8 mouse cellular contexts compared by ENCODE assay signal in genomic region chr4:155895216-155895615, GRCm38 (mm10). TPM values are rescaled to one million over a fixed set of nuclear protein-coding genes. Genes with fewer than 3 reads are reported as not detected.
A peak's percentile ranks its signal among the peaks of the same experiment; 100 is the strongest.
DNase-seq lines count a peak whose midpoint lies in the region; ATAC-seq and TF ChIP-seq lines count a peak whose summit lies in the region.

No protein-coding gene starts in this region.

- H3K9me3 ChIP-seq in forebrain, embryonic 14.5 days (replicated peaks; ENCODE audit: control insufficient read depth, low read length): no peaks in the 10 kb centered on the region
- H3K9me3 ChIP-seq in lung, embryonic 15.5 days: no peaks in the 10 kb centered on the region

- peak overlapping the region; percentile 97 for H3K4me2 ChIP-seq in forebrain, embryonic 14.5 days (ENCODE audit: low read length)
- peak overlapping the region; percentile 88 for H3K4me2 ChIP-seq in lung, embryonic 15.5 days

- peaks cover 37% of the 10 kb centered on the region for H3K4me1 ChIP-seq in forebrain, embryonic 14.5 days (ENCODE audit: control insufficient read depth, insufficient read depth, low read length)
- H3K4me1 ChIP-seq in lung, embryonic 15.5 days: peaks cover 39% of the 10 kb centered on the region

- 35% methylated on average over 6 of the region's 6 CpGs for WGBS in forebrain, embryonic 14.5 days
- 34% methylated on average over 6 of the region's 6 CpGs for WGBS in lung, embryonic 15.5 days

- DNase-seq in 3T3-L1 (ENCODE audit: low read depth, low spot score): peak; percentile 54
- peak; percentile 58 for DNase-seq in adrenal gland, postnatal 10 days
- DNase-seq in forebrain, embryonic 14.5 days (ENCODE audit: low spot score): peak; percentile 77
- DNase-seq in heart, postnatal 25 days (ENCODE audit: low spot score): peak; percentile 44
- DNase-seq in layer of hippocampus, adult 2 months (ENCODE audit: low spot score in 2 of 2): peak; percentile 79 to 80
- DNase-seq in right cerebral cortex, postnatal 14 days: peak; percentile 82

- no peak for ATAC-seq in forebrain, embryonic 14.5 days
- ATAC-seq in lung, embryonic 15.5 days (ENCODE audit: borderline replicate concordance, extremely low read depth, low FRiP score, low TSS enrichment): no peak
- ATAC-seq in megakaryocyte progenitor cell, adult 5-6 weeks (replicated peaks; ENCODE audit: poor library complexity): no peak

- no peak for TF ChIP-seq CTCF in layer of hippocampus, adult 2 months (conservative IDR thresholded peaks at IDR 0.05)

- intact Hi-C loops in heart, postnatal 25 days (cut with DNase I): no loop called here

- peaks cover 41% of the 10 kb centered on the region for H3K36me3 ChIP-seq in forebrain, embryonic 14.5 days (ENCODE audit: control insufficient read depth, insufficient read depth, low read length)
- H3K36me3 ChIP-seq in lung, embryonic 15.5 days: peaks cover 27% of the 10 kb centered on the region

- H3K4me3 ChIP-seq in forebrain, embryonic 14.5 days (ENCODE audit: low read depth, low read length): peak overlapping the region; percentile 16; the same call in 1 of the 2 replicates
- H3K4me3 ChIP-seq in layer of hippocampus, adult 2 months: peak overlapping the region; percentile 84
- 0 out of 2 replicates have a peak overlapping the region, but pooled peaks have one; percentile 2 for H3K4me3 ChIP-seq in lung, embryonic 15.5 days

- H3K27ac ChIP-seq in forebrain, embryonic 14.5 days (ENCODE audit: low read depth, low read length): 0 out of 2 replicates have a peak overlapping the region, but pooled peaks have one; percentile 55
- peak overlapping the region; percentile 88 for H3K27ac ChIP-seq in layer of hippocampus, adult 2 months
- peak overlapping the region; percentile 21; the same call in 1 of the 2 replicates for H3K27ac ChIP-seq in lung, embryonic 15.5 days

- H3K9ac ChIP-seq in forebrain, embryonic 14.5 days (ENCODE audit: low read length): peak overlapping the region; percentile 95
- H3K9ac ChIP-seq in lung, embryonic 15.5 days: no peak overlapping the region

- no peaks in the 10 kb centered on the region for H3K27me3 ChIP-seq in forebrain, embryonic 14.5 days (replicated peaks; ENCODE audit: control insufficient read depth, insufficient read depth, low read length)
- no peaks in the 10 kb centered on the region for H3K27me3 ChIP-seq in lung, embryonic 15.5 days

RNA-seq across cellular contexts. Expression of gene Acap3, which starts 3.6 kb away (rescaled TPM):
- total RNA-seq in adrenal gland, postnatal 10 days (2021): 10 to 100 TPM; 16.9 to 29.4 TPM
- 60.5 and 77.0 TPM in 2 replicates for polyA plus RNA-seq in forebrain, embryonic 14.5 days (2014; fragmentation: Nextera tagmentation; extraction: Ambion mirVana)
- 10 to 100 TPM; 11.7 to 18.0 TPM for total RNA-seq in heart, postnatal 25 days (2021)
- 100 to 1,000 TPM; 121 to 129 TPM for total RNA-seq in layer of hippocampus, adult 2 months (2021)
- 15.1 and 17.7 TPM in 2 replicates for polyA plus RNA-seq in lung, embryonic 15.5 days (2015; fragmentation: Nextera tagmentation; extraction: Ambion mirVana)
- 7.9 and 8.3 TPM in 2 replicates for total RNA-seq in megakaryocyte progenitor cell, adult 5-6 weeks (2015)
- total RNA-seq in megakaryocyte progenitor cell, adult 5-6 weeks (2017): 6.2 and 6.7 TPM in 2 replicates

RNA-seq across cellular contexts. Expression of gene Pusl1, which starts 3.6 kb away (rescaled TPM):
- total RNA-seq in adrenal gland, postnatal 10 days (2021): 10 to 100 TPM; 27.9 to 39.0 TPM
- 46.5 and 52.8 TPM in 2 replicates for polyA plus RNA-seq in forebrain, embryonic 14.5 days (2014; fragmentation: Nextera tagmentation; extraction: Ambion mirVana)
- total RNA-seq in heart, postnatal 25 days (2021): 10 to 100 TPM; 12.8 to 13.8 TPM
- total RNA-seq in layer of hippocampus, adult 2 months (2021): 10 to 100 TPM; 62.3 to 68.1 TPM
- 42.9 and 44.9 TPM in 2 replicates for polyA plus RNA-seq in lung, embryonic 15.5 days (2015; fragmentation: Nextera tagmentation; extraction: Ambion mirVana)
- 18.7 and 22.5 TPM in 2 replicates for total RNA-seq in megakaryocyte progenitor cell, adult 5-6 weeks (2015)
- 19.3 and 33.7 TPM in 2 replicates for total RNA-seq in megakaryocyte progenitor cell, adult 5-6 weeks (2017)

RNA-seq across cellular contexts. Expression of gene Ints11, which starts 25.9 kb away (rescaled TPM):
- 10 to 100 TPM; 29.0 to 29.3 TPM for total RNA-seq in adrenal gland, postnatal 10 days (2021)
- 94.6 and 102 TPM in 2 replicates for polyA plus RNA-seq in forebrain, embryonic 14.5 days (2014; fragmentation: Nextera tagmentation; extraction: Ambion mirVana)
- 10 to 100 TPM; 15.9 to 17.5 TPM for total RNA-seq in heart, postnatal 25 days (2021)
- 10 to 100 TPM; 33.7 to 35.8 TPM for total RNA-seq in layer of hippocampus, adult 2 months (2021)
- polyA plus RNA-seq in lung, embryonic 15.5 days (2015; fragmentation: Nextera tagmentation; extraction: Ambion mirVana): 77.7 and 80.5 TPM in 2 replicates
- 26.8 and 47.5 TPM in 2 replicates for total RNA-seq in megakaryocyte progenitor cell, adult 5-6 weeks (2015)
- 28.5 and 35.9 TPM in 2 replicates for total RNA-seq in megakaryocyte progenitor cell, adult 5-6 weeks (2017)

RNA-seq across cellular contexts. Expression of gene Cptp, which starts 26.0 kb away (rescaled TPM):
- total RNA-seq in adrenal gland, postnatal 10 days (2021): 10 to 100 TPM; 17.6 to 18.4 TPM
- polyA plus RNA-seq in forebrain, embryonic 14.5 days (2014; fragmentation: Nextera tagmentation; extraction: Ambion mirVana): 28.3 and 29.5 TPM in 2 replicates
- total RNA-seq in heart, postnatal 25 days (2021): 10 to 100 TPM in 1 of 2 experiments, 1 to 10 TPM in 1; 8.1 to 10.5 TPM
- 10 to 100 TPM; 29.2 to 31.7 TPM for total RNA-seq in layer of hippocampus, adult 2 months (2021)
- 14.5 and 15.2 TPM in 2 replicates for polyA plus RNA-seq in lung, embryonic 15.5 days (2015; fragmentation: Nextera tagmentation; extraction: Ambion mirVana)
- total RNA-seq in megakaryocyte progenitor cell, adult 5-6 weeks (2015): 7.6 and 7.8 TPM in 2 replicates
- total RNA-seq in megakaryocyte progenitor cell, adult 5-6 weeks (2017): 8.8 and 9.2 TPM in 2 replicates

RNA-seq across cellular contexts. Expression of gene Tas1r3, which starts 32.1 kb away (rescaled TPM):
- under 1 TPM; 0.36 to 0.45 TPM for total RNA-seq in adrenal gland, postnatal 10 days (2021)
- polyA plus RNA-seq in forebrain, embryonic 14.5 days (2014; fragmentation: Nextera tagmentation; extraction: Ambion mirVana): 0.46 and 0.61 TPM in 2 replicates
- under 1 TPM; 0.14 to 0.26 TPM for total RNA-seq in heart, postnatal 25 days (2021)
- under 1 TPM; 0.33 to 0.44 TPM for total RNA-seq in layer of hippocampus, adult 2 months (2021)
- polyA plus RNA-seq in lung, embryonic 15.5 days (2015; fragmentation: Nextera tagmentation; extraction: Ambion mirVana): 0.34 and 0.36 TPM in 2 replicates
- total RNA-seq in megakaryocyte progenitor cell, adult 5-6 weeks (2015): 0.07 and 0.10 TPM in 2 replicates
- total RNA-seq in megakaryocyte progenitor cell, adult 5-6 weeks (2017): 0.17 TPM in 2 replicates

Comparison
In these comparisons a context has a peak if more than half of its experiments do, and no peak if none do; other contexts are left out.
1. H3K27ac ChIP-seq: peak in every context shown above with its lines; median percentile 88 in layer of hippocampus, adult 2 months; 55 in forebrain, embryonic 14.5 days; 21 in lung, embryonic 15.5 days.
2. H3K4me3 ChIP-seq: peak in every context shown above with its lines; median percentile 84 in layer of hippocampus, adult 2 months; 16 in forebrain, embryonic 14.5 days; 2 in lung, embryonic 15.5 days.